Mouse (Mus musculus): Measurements from ENCODE around the gene Gimap4.

DNA sequence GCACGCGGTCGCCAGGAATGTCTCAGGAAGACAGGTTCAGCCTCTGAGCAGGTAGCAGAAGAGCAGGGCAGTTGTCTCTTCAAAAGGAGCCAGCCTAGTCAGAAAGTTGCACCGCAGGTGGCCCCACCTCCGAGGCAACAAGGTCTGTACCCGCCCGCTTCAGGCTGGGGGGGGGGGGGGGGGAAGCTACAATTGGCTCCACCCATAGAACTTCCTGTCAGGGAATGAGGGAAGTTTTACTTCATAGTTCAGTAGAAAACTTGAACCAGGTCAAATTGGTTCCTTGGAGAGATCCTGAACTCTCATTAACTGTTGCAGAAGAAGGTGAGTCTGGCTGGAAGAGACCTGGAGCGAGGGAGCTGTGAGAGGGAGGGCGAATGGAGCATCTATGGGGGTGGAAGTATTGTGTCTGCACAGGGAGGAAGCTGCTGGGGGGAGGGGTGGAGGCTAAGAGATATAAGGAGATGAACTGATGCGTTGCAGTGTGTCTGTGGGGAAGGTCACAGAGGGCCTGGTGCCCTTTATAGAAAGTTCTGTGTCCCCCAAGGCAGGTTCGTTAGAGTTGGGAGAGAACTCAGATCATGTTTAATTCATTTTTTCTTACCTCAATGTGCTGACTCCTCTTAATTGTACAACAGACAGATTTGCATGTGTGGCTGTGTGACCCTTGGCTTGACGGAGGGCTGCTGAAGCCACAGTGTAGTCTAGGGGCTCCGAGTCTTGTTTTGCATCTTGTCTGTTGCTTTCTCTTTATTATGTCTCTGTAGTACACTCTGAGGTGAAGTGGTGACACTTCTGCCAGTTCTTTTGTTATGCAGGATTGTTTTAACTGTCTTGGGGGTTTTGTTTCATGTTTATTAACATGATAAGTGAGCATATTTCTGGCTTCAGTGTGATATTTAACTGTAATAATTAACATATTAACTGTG is 8.2 kb upstream of the Gimap4 start, which contains the start of gene Gimap9:
- TF ChIP-seq CTCF (IDR thresholded peaks at IDR 0.05; ENCODE audit: control insufficient read depth, insufficient read depth, insufficient replicate concordance, low read depth, low read length) (no peak), POLR2A (IDR thresholded peaks at IDR 0.05; ENCODE audit: control insufficient read depth, low read depth, low read length) (no peak)

Data from testis, adult 2 months (tissue).